Comparison of ENCODE assay signal across 31 mouse cellular contexts in genomic region chr11:101367326-101367935, GRCm38 (mm10). TPM values are rescaled to one million over a fixed set of nuclear protein-coding genes. Genes with fewer than 3 reads are reported as not detected.
A peak's percentile ranks its signal among the peaks of the same experiment; 100 is the strongest.
DNase-seq lines count a peak whose midpoint lies in the region; ATAC-seq lines count a peak whose summit lies in the region.
"Had no signal": no experiment of that assay in that cellular context is flagged by ENCODE, and none has a peak within 500 bp of the region (broad histone marks: within the 10 kb centered on the region; RNA-seq: fewer than 3 reads in every experiment).

Gene G6pc (plus strand): TSS chr11:101367561.

- H3K4me1 ChIP-seq in intestine, embryonic 15.5 days (replicated peaks) = peaks cover 5% of the 10 kb centered on the region; the same call in 1 of the 2 replicates
- H3K4me1 ChIP-seq in forebrain, embryonic 13.5 days = no peaks in the 10 kb centered on the region
- H3K4me1 ChIP-seq: embryonic facial prominence, embryonic 12.5 days; hindbrain, embryonic 13.5 days; limb, embryonic 12.5 days; midbrain, embryonic 12.5 days; neural tube, embryonic 12.5 days had no signal

- peak; percentile 42 to 84 for DNase-seq in adrenal gland, adult (ENCODE audit: inconsistent age in 2 of 2, low spot score in 1 of 2)
- DNase-seq in adrenal gland, postnatal 25 days = no peak
- no peak for DNase-seq in adrenal gland, adult 18-20 months (ENCODE audit: low spot score in 2 of 2)
- DNase-seq in kidney, postnatal 14 days = peak; percentile 82
- DNase-seq in spleen, adult 12 weeks (ENCODE audit: low spot score) = no peak
- no peak for DNase-seq in layer of hippocampus, adult 18-20 months (ENCODE audit: low spot score in 2 of 2)
- DNase-seq: cerebellum, postnatal 10 days; forebrain, postnatal 0 days; heart, postnatal 14 days; right cerebral cortex, adult 18-20 months; thymus, postnatal 14 days had no signal

- H3K36me3 ChIP-seq in intestine, embryonic 15.5 days = no peaks in the 10 kb centered on the region
- no peaks in the 10 kb centered on the region for H3K36me3 ChIP-seq in forebrain, embryonic 13.5 days (ENCODE audit: poor library complexity, severe bottlenecking)
- H3K36me3 ChIP-seq: embryonic facial prominence, embryonic 12.5 days; hindbrain, embryonic 13.5 days; limb, embryonic 12.5 days; liver, embryonic 15.5 days; midbrain, embryonic 12.5 days; neural tube, embryonic 12.5 days had no signal

- H3K4me3 ChIP-seq in intestine, embryonic 15.5 days (replicated peaks) = no peak within 1 kb of the TSS
- no peak within 1 kb of the TSS for H3K4me3 ChIP-seq in forebrain, embryonic 13.5 days
- H3K4me3 ChIP-seq: embryonic facial prominence, embryonic 12.5 days; erythroblast, embryonic 14.5 days; hindbrain, embryonic 13.5 days; limb, embryonic 12.5 days; liver, embryonic 15.5 days; midbrain, embryonic 12.5 days; neural tube, embryonic 12.5 days had no signal

- H3K4me2 ChIP-seq in intestine, embryonic 15.5 days (replicated peaks) = no peak within 1 kb of the TSS
- H3K4me2 ChIP-seq in forebrain, embryonic 13.5 days = no peak within 1 kb of the TSS
- H3K4me2 ChIP-seq: embryonic facial prominence, embryonic 12.5 days; heart, embryonic 11.5 days; hindbrain, embryonic 13.5 days; limb, embryonic 12.5 days; liver, embryonic 15.5 days; midbrain, embryonic 12.5 days; neural tube, embryonic 12.5 days had no signal

- H3K9me3 ChIP-seq in intestine, embryonic 15.5 days = no peaks in the 10 kb centered on the region
- no peaks in the 10 kb centered on the region for H3K9me3 ChIP-seq in forebrain, embryonic 13.5 days (replicated peaks)
- H3K9me3 ChIP-seq: embryonic facial prominence, embryonic 12.5 days; hindbrain, embryonic 13.5 days; limb, embryonic 12.5 days; liver, embryonic 15.5 days; midbrain, embryonic 12.5 days; neural tube, embryonic 12.5 days had no signal

- WGBS in intestine, embryonic 15.5 days = 79% methylated on average over 8 of the region's 8 CpGs
- WGBS in forebrain, embryonic 13.5 days = 90% methylated on average over 8 of the region's 8 CpGs

- no peaks in the 10 kb centered on the region for H3K27me3 ChIP-seq in intestine, embryonic 15.5 days (replicated peaks)
- no peaks in the 10 kb centered on the region for H3K27me3 ChIP-seq in forebrain, embryonic 13.5 days
- H3K27me3 ChIP-seq: embryonic facial prominence, embryonic 12.5 days; hindbrain, embryonic 13.5 days; limb, embryonic 12.5 days; midbrain, embryonic 12.5 days; neural tube, embryonic 12.5 days had no signal

- no peak within 1 kb of the TSS for H3K9ac ChIP-seq in intestine, embryonic 15.5 days
- H3K9ac ChIP-seq in forebrain, embryonic 13.5 days = no peak within 1 kb of the TSS
- H3K9ac ChIP-seq: embryonic facial prominence, embryonic 12.5 days; forebrain, postnatal 0 days; hindbrain, embryonic 13.5 days; limb, embryonic 12.5 days; liver, embryonic 15.5 days; midbrain, embryonic 12.5 days; neural tube, embryonic 12.5 days had no signal

- H3K27ac ChIP-seq in intestine, embryonic 15.5 days = no peak within 1 kb of the TSS
- no peak within 1 kb of the TSS for H3K27ac ChIP-seq in forebrain, embryonic 13.5 days
- H3K27ac ChIP-seq: embryonic facial prominence, embryonic 12.5 days; hindbrain, embryonic 13.5 days; limb, embryonic 12.5 days; liver, embryonic 15.5 days; midbrain, embryonic 12.5 days; neural tube, embryonic 12.5 days had no signal

- ATAC-seq in intestine, embryonic 15.5 days = 0 out of 2 replicates have a peak, but pooled peaks have one; percentile 27
- ATAC-seq in forebrain, embryonic 13.5 days = no peak
- ATAC-seq: CD4-positive, CD25-positive, alpha-beta regulatory T cell, adult 4 months; forebrain, postnatal 0 days; inflammation-experienced regulatory T-cells, adult 6 months; lung, postnatal 0 days; Patski had no signal

RNA-seq across cellular contexts. Expression of gene G6pc, which starts in this region (rescaled TPM):
- total RNA-seq in adrenal gland, postnatal 25 days (2021) = 1.8 TPM in 2 replicates
- total RNA-seq in adrenal gland, adult 18-20 months (2021) = 10 to 100 TPM; 13.0 to 27.5 TPM
- polyA plus RNA-seq in intestine, embryonic 15.5 days (2015; fragmentation: Nextera tagmentation; extraction: Ambion mirVana) = 0.30 and 0.39 TPM in 2 replicates
- total RNA-seq in layer of hippocampus, adult 18-20 months (2021) = not detected
- not detected in 2 replicates for polyA plus RNA-seq in forebrain, embryonic 13.5 days (2015; fragmentation: Nextera tagmentation; extraction: Ambion mirVana)
- total RNA-seq: ES-E14; forebrain, postnatal 0 days; gastrocnemius, adult 18-20 months; heart, postnatal 14 days; layer of hippocampus, postnatal 10 days; left cerebral cortex, postnatal 10 days had no signal
- polyA plus RNA-seq: brain, embryonic 14.5 days; CD4-positive, CD25-positive, alpha-beta regulatory T cell, adult 4 months; embryonic facial prominence, embryonic 12.5 days; erythroblast, embryonic 14.5 days; forebrain, postnatal 0 days; heart, embryonic 11.5 days; hindbrain, embryonic 13.5 days; inflammation-experienced regulatory T-cells, adult 6 months; limb, embryonic 12.5 days; liver, embryonic 15.5 days; midbrain, embryonic 12.5 days; neural tube, embryonic 12.5 days; Patski; testis, adult 2 months had no signal

Comparison
In these comparisons a context has a peak if more than half of its experiments do, and no peak if none do; other contexts are left out.
1. DNase-seq: peak in adrenal gland, adult (2 of 2) and kidney, postnatal 14 days (single experiment); none in adrenal gland, postnatal 25 days (single experiment), adrenal gland, adult 18-20 months (0 of 2), spleen, adult 12 weeks (single experiment) and layer of hippocampus, adult 18-20 months (0 of 2).
2. Peak in ATAC-seq in intestine, embryonic 15.5 days; RNA of the gene not detected or under 1 TPM.